Mouse (Mus musculus): ENCODE data around the gene Csf3r.
"Not testable (repeated sequence)": the region's sequence is repeated elsewhere in the genome, so short reads cannot be mapped to it uniquely, and the experiment has no call there.

The Csf3r gene

GRCm38 (mm10) chr4:126024303-126024900 is at the start of gene Csf3r:
Csf3r (plus strand) TSS chr4:126024550.
- no peaks in the 10 kb centered on the region for H3K36me3 ChIP-seq (ENCODE audit: control insufficient read depth, insufficient read depth, low read length, poor library complexity, severe bottlenecking)
- no peaks in the 10 kb centered on the region for H3K27me3 ChIP-seq (ENCODE audit: control insufficient read depth, insufficient read depth, low read length, poor library complexity, severe bottlenecking)
- no peak for DNase-seq (ENCODE audit: low read depth, low spot score)

GRCm38 (mm10) chr4:125977768-125978167 is 46.6 kb upstream of the Csf3r start:
- no peaks in the 10 kb centered on the region for H3K27me3 ChIP-seq (ENCODE audit: control insufficient read depth, insufficient read depth, low read length, poor library complexity, severe bottlenecking)
- DNase-seq (ENCODE audit: low read depth, low spot score), result no peak
- no peaks in the 10 kb centered on the region for H3K36me3 ChIP-seq (ENCODE audit: control insufficient read depth, insufficient read depth, low read length, poor library complexity, severe bottlenecking)

GRCm38 (mm10) chr4:125983279-125983678 is 41.1 kb upstream of the Csf3r start:
- H3K36me3 ChIP-seq (ENCODE audit: control insufficient read depth, insufficient read depth, low read length, poor library complexity, severe bottlenecking), result no peaks in the 10 kb centered on the region
- no peak for DNase-seq (ENCODE audit: low read depth, low spot score)
- no peaks in the 10 kb centered on the region for H3K27me3 ChIP-seq (ENCODE audit: control insufficient read depth, insufficient read depth, low read length, poor library complexity, severe bottlenecking)

- H3K27me3 ChIP-seq (ENCODE audit: control insufficient read depth, insufficient read depth, low read length, poor library complexity, severe bottlenecking); H3K36me3 ChIP-seq (ENCODE audit: control insufficient read depth, insufficient read depth, low read length, poor library complexity, severe bottlenecking); DNase-seq (ENCODE audit: low read depth, low spot score): not testable (repeated sequence)
Measured at GRCm38 (mm10) chr4:125985703-125986102, 38.6 kb upstream of the Csf3r start.

- no peaks in the 10 kb centered on the region for H3K27me3 ChIP-seq (ENCODE audit: control insufficient read depth, insufficient read depth, low read length, poor library complexity, severe bottlenecking)
- no peaks in the 10 kb centered on the region for H3K36me3 ChIP-seq (ENCODE audit: control insufficient read depth, insufficient read depth, low read length, poor library complexity, severe bottlenecking)
Measured at GRCm38 (mm10) chr4:125987071-125987470, 37.3 kb upstream of the Csf3r start.

GRCm38 (mm10) chr4:125989061-125989460 is 35.3 kb upstream of the Csf3r start:
- Histone ChIP-seq H3K27me3 (ENCODE audit: control insufficient read depth, insufficient read depth, low read length, poor library complexity, severe bottlenecking) (no peaks in the 10 kb centered on the region), H3K36me3 (ENCODE audit: control insufficient read depth, insufficient read depth, low read length, poor library complexity, severe bottlenecking) (no peaks in the 10 kb centered on the region)
- no peak for DNase-seq (ENCODE audit: low read depth, low spot score)

More at GRCm38 (mm10) chr4:125987071-125987470, 37.3 kb upstream of the Csf3r start:
- DNase-seq (ENCODE audit: low read depth, low spot score), result no peak

GRCm38 (mm10) chr4:125990143-125990542 is 34.2 kb upstream of the Csf3r start:
- Histone ChIP-seq H3K36me3 (ENCODE audit: control insufficient read depth, insufficient read depth, low read length, poor library complexity, severe bottlenecking) (no peaks in the 10 kb centered on the region), H3K27me3 (ENCODE audit: control insufficient read depth, insufficient read depth, low read length, poor library complexity, severe bottlenecking) (no peaks in the 10 kb centered on the region)
- DNase-seq (ENCODE audit: low read depth, low spot score), result peak; percentile 75

- Histone ChIP-seq H3K27me3 (ENCODE audit: control insufficient read depth, insufficient read depth, low read length, poor library complexity, severe bottlenecking) (no peaks in the 10 kb centered on the region), H3K36me3 (ENCODE audit: control insufficient read depth, insufficient read depth, low read length, poor library complexity, severe bottlenecking) (no peaks in the 10 kb centered on the region)
- DNase-seq (ENCODE audit: low read depth, low spot score), result no peak
Measured at GRCm38 (mm10) chr4:125992206-125992605, 32.1 kb upstream of the Csf3r start.

- H3K27me3 ChIP-seq (ENCODE audit: control insufficient read depth, insufficient read depth, low read length, poor library complexity, severe bottlenecking), result no peaks in the 10 kb centered on the region
- H3K36me3 ChIP-seq (ENCODE audit: control insufficient read depth, insufficient read depth, low read length, poor library complexity, severe bottlenecking), result no peaks in the 10 kb centered on the region
- no peak for DNase-seq (ENCODE audit: low read depth, low spot score)
Measured at GRCm38 (mm10) chr4:125992906-125993305, 31.4 kb upstream of the Csf3r start.

- DNase-seq (ENCODE audit: low read depth, low spot score), result peak; percentile 19
Measured at GRCm38 (mm10) chr4:125996576-125996975, 27.8 kb upstream of the Csf3r start.

GRCm38 (mm10) chr4:125997826-125998225 is 26.5 kb upstream of the Csf3r start:
- H3K27me3 ChIP-seq (ENCODE audit: control insufficient read depth, insufficient read depth, low read length, poor library complexity, severe bottlenecking), result no peaks in the 10 kb centered on the region
- H3K36me3 ChIP-seq (ENCODE audit: control insufficient read depth, insufficient read depth, low read length, poor library complexity, severe bottlenecking), result no peaks in the 10 kb centered on the region
- no peak for DNase-seq (ENCODE audit: low read depth, low spot score)

More at GRCm38 (mm10) chr4:125996576-125996975, 27.8 kb upstream of the Csf3r start:
- no peaks in the 10 kb centered on the region for H3K36me3 ChIP-seq (ENCODE audit: control insufficient read depth, insufficient read depth, low read length, poor library complexity, severe bottlenecking)
- H3K27me3 ChIP-seq (ENCODE audit: control insufficient read depth, insufficient read depth, low read length, poor library complexity, severe bottlenecking), result no peaks in the 10 kb centered on the region

- Histone ChIP-seq H3K27me3 (ENCODE audit: control insufficient read depth, insufficient read depth, low read length, poor library complexity, severe bottlenecking) (no peaks in the 10 kb centered on the region), H3K36me3 (ENCODE audit: control insufficient read depth, insufficient read depth, low read length, poor library complexity, severe bottlenecking) (no peaks in the 10 kb centered on the region)
- DNase-seq (ENCODE audit: low read depth, low spot score), result no peak
Measured at GRCm38 (mm10) chr4:126001311-126002199, 22.8 kb upstream of the Csf3r start.

- H3K27me3 ChIP-seq (ENCODE audit: control insufficient read depth, insufficient read depth, low read length, poor library complexity, severe bottlenecking), result no peaks in the 10 kb centered on the region
Measured at GRCm38 (mm10) chr4:126017676-126018332, 6.5 kb upstream of the Csf3r start.

GRCm38 (mm10) chr4:126018966-126019538 is 5.3 kb upstream of the Csf3r start:
- no peaks in the 10 kb centered on the region for H3K27me3 ChIP-seq (ENCODE audit: control insufficient read depth, insufficient read depth, low read length, poor library complexity, severe bottlenecking)
- peak; percentile 80 for DNase-seq (ENCODE audit: low read depth, low spot score)
- no peaks in the 10 kb centered on the region for H3K36me3 ChIP-seq (ENCODE audit: control insufficient read depth, insufficient read depth, low read length, poor library complexity, severe bottlenecking)

More at GRCm38 (mm10) chr4:126017676-126018332, 6.5 kb upstream of the Csf3r start:
- no peaks in the 10 kb centered on the region for H3K36me3 ChIP-seq (ENCODE audit: control insufficient read depth, insufficient read depth, low read length, poor library complexity, severe bottlenecking)
- DNase-seq (ENCODE audit: low read depth, low spot score), result no peak
